Mouse (Mus musculus) right cerebral cortex, adult 18-20 months (tissue): Measurements from ENCODE around the gene Sema4a.

ENCODE experiments used
- DNase-seq: peaks from one replicate; pipeline ENCODE4 v3.0.0; 2022; ENCODE audit warnings: mixed read lengths

Sema4a gene

GRCm38 (mm10) chr3:88486043-88486442 is 25.1 kb upstream of the Sema4a start:
- no peak for DNase-seq

GRCm38 (mm10) chr3:88484597-88485316 is 23.8 kb upstream of the Sema4a start:
- DNase-seq, result peak; percentile 68

- DNase-seq, result peak; percentile 76
Observed at GRCm38 (mm10) chr3:88483621-88484020, 22.6 kb upstream of the Sema4a start.

- no peak for DNase-seq
Observed at GRCm38 (mm10) chr3:88483141-88483540, 22.2 kb upstream of the Sema4a start.

- peak; percentile 64 for DNase-seq
Observed at GRCm38 (mm10) chr3:88482336-88482735, 21.4 kb upstream of the Sema4a start.

GRCm38 (mm10) chr3:88481372-88482040 is 20.5 kb upstream of the Sema4a start:
- DNase-seq, result peak; percentile 25

- no peak for DNase-seq
Observed at GRCm38 (mm10) chr3:88480679-88481078, 19.7 kb upstream of the Sema4a start.

- no peak for DNase-seq
Observed at GRCm38 (mm10) chr3:88479828-88480227, 18.8 kb upstream of the Sema4a start.

- DNase-seq, result no peak
Observed at GRCm38 (mm10) chr3:88479163-88479562, 18.2 kb upstream of the Sema4a start.

GRCm38 (mm10) chr3:88477735-88478134 is 16.8 kb upstream of the Sema4a start:
- peak; percentile 70 for DNase-seq

GRCm38 (mm10) chr3:88476403-88476802 is 15.4 kb upstream of the Sema4a start:
- no peak for DNase-seq

- no peak for DNase-seq
Observed at GRCm38 (mm10) chr3:88473571-88473970, 12.6 kb upstream of the Sema4a start.

- no peak for DNase-seq
Observed at GRCm38 (mm10) chr3:88473020-88473419, 12.0 kb upstream of the Sema4a start.

- no peak for DNase-seq
Observed at GRCm38 (mm10) chr3:88470943-88471479, 10.0 kb upstream of the Sema4a start.

- DNase-seq, result no peak
Observed at GRCm38 (mm10) chr3:88469466-88469865, 8.5 kb upstream of the Sema4a start.

- peak; percentile 85 for DNase-seq
Observed at GRCm38 (mm10) chr3:88467116-88467824, 6.3 kb upstream of the Sema4a start.

- no peak for DNase-seq
Observed at GRCm38 (mm10) chr3:88465127-88465526, 4.1 kb upstream of the Sema4a start.

GRCm38 (mm10) chr3:88464425-88464824 is 3.4 kb upstream of the Sema4a start:
- no peak for DNase-seq

GRCm38 (mm10) chr3:88460029-88460428 is 953 bp downstream of the Sema4a start:
- no peak for DNase-seq

- DNase-seq, result peak; percentile 62
Observed at GRCm38 (mm10) chr3:88458778-88459219, 2.2 kb downstream of the Sema4a start.

- DNase-seq, result no peak
Observed at GRCm38 (mm10) chr3:88456746-88457532, 4.0 kb downstream of the Sema4a start.

- DNase-seq, result no peak
Observed at GRCm38 (mm10) chr3:88456313-88456712, 4.7 kb downstream of the Sema4a start.
